Mouse (Mus musculus) hematopoietic stem cell, adult 5-6 weeks (primary cell): Measurements from ENCODE around the gene Slit3. TPM values are rescaled to one million over a fixed set of nuclear protein-coding genes. Genes with fewer than 3 reads are reported as not detected.

ENCODE experiments used
- ATAC-seq, 2 experiments: fragments of 125-278 bp in 1 of 2; replicated peaks in 1 of 2; 2 replicates each; pipeline ENCODE4 v1.8.0; 2016 to 2017; ENCODE audit warnings: inconsistent platforms in 2 of 2, mild to moderate bottlenecking in 2 of 2, moderate number of reproducible peaks in 2 of 2, low read depth in 1 of 2, moderate TSS enrichment in 1 of 2; ENCODE audit not compliant: low FRiP score in 2 of 2, poor library complexity in 2 of 2, severe bottlenecking in 2 of 2, insufficient read depth in 1 of 2, low TSS enrichment in 1 of 2
- total RNA-seq: library from RNA; stranded (forward); fragments of 172-1452, 232-1000 nt; gene quantifications from 2 replicates; pipeline ENCODE4 v1.2.3, GENCODE M21; 2017

Gene Slit3
- total RNA-seq, 1 experiment from 2014 or later: not detected

- no peak for ATAC-seq
Measured at GRCm38 (mm10) chr11:35473617-35473996, 352.6 kb downstream of the Slit3 start.

- no peak for ATAC-seq
Measured at GRCm38 (mm10) chr11:35480146-35480545, 359.1 kb downstream of the Slit3 start.

DNA sequence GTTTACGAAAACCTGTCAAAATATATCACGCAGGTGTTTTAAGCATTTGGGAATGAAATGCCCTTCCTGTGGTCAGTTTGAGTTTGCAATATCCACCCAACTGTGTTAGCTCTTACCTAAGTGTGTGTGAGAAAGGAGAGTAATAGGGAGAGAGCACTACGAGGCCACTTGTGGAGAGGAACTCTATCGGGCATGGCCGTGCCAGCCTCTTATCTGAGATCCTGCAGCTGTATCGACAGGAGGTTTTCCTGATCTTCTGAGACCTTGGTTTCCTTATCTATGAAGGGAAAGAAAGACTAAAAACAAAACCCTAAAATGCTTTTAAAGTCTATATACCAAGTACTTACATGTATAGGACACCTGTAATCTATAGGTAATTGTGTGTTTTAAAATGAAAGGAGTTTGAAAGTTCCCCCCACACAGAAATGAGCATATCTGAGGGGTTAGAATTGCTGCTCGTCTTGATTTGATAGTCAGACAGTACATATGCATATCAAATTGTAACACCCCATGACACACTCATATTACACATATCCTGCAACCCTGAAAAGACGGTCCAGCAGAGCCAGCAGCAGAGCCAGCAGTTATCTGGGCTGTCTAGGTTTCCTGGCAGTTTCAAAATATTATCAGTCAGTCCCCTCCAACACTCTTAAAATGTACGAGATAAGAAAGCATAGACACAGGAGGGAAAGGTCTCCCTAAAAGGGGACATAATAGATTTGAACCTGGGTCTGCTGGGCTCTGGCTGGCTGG lies 360.8 kb downstream of the Slit3 start:
- peak in 1 of 2 experiments; percentile 12; a peak in 1 of 4 replicates for ATAC-seq

DNA sequence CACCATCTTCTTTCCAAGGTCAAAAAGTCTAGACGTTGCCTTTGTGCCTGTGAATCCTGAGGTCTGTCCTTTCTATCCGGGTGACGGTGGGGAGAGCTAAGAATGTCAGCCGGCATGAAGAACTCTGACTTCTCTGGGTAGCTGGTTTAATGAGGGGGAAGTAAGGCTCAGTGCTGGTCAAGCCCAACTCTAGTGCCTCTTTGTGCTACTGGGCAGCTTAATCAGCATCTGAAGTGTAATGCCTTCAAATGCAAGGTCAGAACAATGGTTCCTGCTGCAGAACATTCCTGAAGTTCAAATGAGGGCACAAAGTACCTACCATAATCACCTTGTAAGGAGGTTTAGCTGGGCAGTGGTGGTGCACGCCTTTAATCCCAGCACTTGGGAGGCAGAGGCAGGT lies 366.9 kb downstream of the Slit3 start:
- ATAC-seq: no peak

DNA sequence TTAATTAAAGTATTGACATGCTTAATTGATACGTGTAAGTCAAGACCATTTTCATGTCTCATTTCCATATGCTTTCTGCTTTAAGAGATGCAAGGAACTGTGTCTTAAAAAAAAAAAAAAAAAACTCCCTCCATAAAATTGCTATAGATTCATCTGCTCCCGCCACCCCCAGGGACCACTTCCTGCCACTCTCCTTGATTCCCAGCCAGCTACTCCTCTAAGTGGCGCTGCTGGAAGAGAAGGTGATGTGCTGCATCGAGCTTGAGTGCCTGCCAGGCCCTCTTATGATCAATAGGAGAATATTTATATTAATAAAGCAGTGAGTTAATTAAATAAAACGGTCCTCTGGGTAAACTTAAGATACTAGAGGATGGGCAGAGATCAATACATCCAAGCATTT lies 370.7 kb downstream of the Slit3 start:
- no peak for ATAC-seq

- ATAC-seq: no peak
Measured at GRCm38 (mm10) chr11:35496874-35497273, 375.9 kb downstream of the Slit3 start.

- no peak for ATAC-seq
Measured at GRCm38 (mm10) chr11:35497961-35498360, 376.9 kb downstream of the Slit3 start.

DNA sequence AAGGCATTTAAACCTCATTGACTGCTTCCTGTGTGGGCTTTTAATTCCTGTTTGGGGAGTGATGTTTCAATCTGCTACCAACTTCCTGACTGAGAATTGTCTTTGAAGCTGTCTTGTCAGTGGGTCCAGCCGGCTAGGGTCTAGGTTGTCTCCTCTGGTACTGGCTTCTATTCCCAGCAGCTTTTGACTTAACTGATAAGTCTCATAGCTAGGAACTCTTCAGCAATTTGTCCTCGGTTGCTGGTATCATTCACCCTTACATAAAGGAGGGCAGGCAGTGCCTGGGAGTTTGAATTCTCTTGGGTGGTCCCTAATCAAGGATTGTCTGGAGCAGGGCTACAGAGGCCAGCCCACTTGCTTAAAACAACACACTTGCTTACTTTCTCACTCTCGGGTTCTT lies 381.1 kb downstream of the Slit3 start:
- ATAC-seq: no peak

- ATAC-seq: no peak
Measured at GRCm38 (mm10) chr11:35504051-35504450, 383.0 kb downstream of the Slit3 start.

DNA sequence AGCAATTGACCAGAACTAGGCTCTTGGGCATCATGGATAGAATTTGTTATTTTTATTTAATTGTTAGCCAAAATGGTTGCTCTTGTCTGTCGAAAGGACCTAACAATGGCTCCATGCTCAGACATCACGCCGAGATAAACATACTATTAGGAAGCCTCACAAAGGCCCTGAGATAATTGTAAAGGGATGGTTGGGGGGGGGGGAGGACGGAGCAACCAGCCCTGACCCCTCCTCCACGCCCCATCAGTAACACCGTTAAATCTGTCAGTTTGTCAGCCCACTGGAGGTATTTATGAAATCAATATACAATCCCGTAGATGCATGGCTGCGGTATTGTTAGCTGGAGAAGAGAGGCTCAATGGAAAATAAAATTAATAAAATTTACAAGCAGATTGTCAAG lies 383.9 kb downstream of the Slit3 start:
- 0 out of 4 replicates have a peak, but pooled peaks of 1 of the 2 experiments have one; percentile 8 for ATAC-seq

GRCm38 (mm10) chr11:35505316-35505715 lies 384.3 kb downstream of the Slit3 start:
- peak; percentile 74 to 75 for ATAC-seq

- ATAC-seq: peak; percentile 6 to 36; a peak in 1 of 4 replicates
Measured at GRCm38 (mm10) chr11:35505817-35506216, 384.8 kb downstream of the Slit3 start.

DNA sequence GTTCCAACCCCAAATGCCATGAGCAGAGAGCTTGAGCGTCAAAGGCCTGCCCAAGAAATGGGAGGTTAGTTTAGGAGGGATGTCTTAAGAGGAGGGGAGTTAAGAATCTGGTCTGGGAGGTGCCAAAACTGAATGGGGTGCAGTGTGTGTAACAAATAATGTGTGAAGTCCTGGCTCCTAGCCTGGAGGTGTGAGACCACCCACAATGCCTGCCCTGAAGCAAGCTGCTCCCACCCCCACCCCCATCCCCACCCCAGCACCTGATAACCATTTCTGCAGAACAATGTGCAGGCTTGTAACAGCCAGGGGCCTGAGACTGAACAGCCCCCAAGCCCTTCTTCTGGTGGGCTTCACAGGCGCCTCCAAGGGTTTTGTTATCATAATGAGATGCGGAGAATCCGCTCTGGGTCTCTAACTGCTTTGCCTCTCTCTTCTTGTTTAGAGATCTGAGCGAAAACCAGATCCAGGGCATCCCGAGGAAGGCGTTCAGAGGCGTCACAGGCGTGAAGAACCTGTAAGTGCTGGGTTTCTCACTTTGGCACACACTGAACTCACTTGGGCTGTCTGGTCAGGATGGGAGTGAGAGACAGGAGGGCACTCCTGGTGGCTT lies 386.9 kb downstream of the Slit3 start:
- no peak for ATAC-seq

- no peak for ATAC-seq
Measured at GRCm38 (mm10) chr11:35512686-35513085, 391.7 kb downstream of the Slit3 start.

DNA sequence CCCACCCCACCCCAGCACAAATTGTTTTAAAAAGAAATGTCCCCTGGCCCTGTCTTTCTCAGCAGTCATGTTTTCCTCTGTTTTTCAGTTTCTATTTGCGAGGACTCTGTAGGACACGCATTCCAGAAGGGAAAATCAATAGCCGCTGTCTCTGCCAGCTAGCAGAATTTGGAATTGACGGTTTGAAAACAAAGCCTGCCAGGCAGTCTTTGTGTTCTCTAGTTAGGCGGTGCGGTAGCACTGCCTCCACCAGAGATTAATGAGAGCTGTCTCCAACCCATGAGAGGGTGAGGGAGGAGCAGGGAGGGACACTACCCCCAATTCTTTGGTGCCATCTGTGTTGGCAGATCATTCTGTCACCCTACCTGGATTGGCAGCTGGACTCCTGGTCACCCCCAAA lies 392.3 kb downstream of the Slit3 start:
- no peak for ATAC-seq

- ATAC-seq: peak; percentile 59 to 79
Measured at GRCm38 (mm10) chr11:35522802-35523452, 401.9 kb downstream of the Slit3 start.

DNA sequence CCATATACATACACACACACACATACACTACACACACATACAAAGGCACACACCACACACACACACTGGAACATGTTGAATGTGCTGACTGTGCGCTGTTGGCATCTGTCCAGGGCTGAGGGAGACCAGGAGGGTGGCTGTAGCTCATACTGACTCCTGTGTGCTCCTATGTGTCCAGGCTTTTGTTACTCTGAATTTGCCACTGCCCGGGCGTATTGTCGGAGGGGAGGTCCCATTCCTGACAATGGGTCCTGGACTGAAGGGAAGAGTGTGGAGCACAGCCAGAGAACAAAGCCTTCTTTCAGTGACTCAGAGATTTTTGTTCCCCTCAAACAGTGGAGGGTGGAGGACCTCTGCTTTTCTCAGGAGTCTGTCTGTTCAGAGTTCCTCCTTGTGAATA lies 402.7 kb downstream of the Slit3 start:
- ATAC-seq: no peak

DNA sequence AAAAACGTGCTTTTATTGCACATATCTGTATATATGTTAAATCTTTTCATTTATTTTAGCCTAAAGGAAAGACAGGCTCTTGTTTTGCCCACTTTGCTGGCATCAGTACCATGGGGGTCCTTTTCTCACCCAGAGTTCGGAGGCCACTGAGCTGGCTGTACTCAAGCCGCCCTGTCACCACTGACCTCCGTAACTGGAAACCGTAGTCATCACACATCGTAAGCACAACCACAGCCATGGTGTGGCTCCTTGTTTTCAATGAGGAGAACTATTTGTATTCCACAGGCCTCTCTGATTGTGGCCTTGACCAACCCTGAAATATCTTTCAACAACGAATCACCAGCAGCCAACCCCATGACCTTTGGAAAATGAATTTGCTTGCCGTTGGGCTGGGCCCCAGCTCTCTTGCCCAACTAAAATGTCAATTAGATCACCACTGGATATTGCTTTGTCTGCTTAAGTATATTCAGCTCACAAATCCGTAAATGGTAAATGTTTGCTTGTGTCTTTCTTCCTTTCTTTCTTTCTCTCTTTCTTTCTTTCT lies 405.3 kb downstream of the Slit3 start:
- ATAC-seq: no peak
